In genomic region chr7:68264028-68264453, GRCm38 (mm10) we compare ENCODE assay signal across 9 mouse cellular contexts. TPM values are rescaled to one million over a fixed set of nuclear protein-coding genes. Genes with fewer than 3 reads are reported as not detected.
DNase-seq lines count a peak whose midpoint lies in the region; ATAC-seq lines count a peak whose summit lies in the region.
"Had no signal": no experiment of that assay in that cellular context is flagged by ENCODE, and none has a peak within 500 bp of the region (broad histone marks: within the 10 kb centered on the region; RNA-seq: fewer than 3 reads in every experiment).

Gene Pgpep1l, minus strand, starts transcription at chr7:68264233.

- 0 out of 2 replicates have a peak, but pooled peaks have one; percentile 12 for ATAC-seq in frontal cortex, adult (ENCODE audit: low TSS enrichment)
- peak; percentile 72 for ATAC-seq in hindbrain, embryonic 16.5 days
- ATAC-seq in limb, embryonic 15.5 days (ENCODE audit: insufficient number of reproducible peaks, low FRiP score, low TSS enrichment, low read depth), result 0 out of 2 replicates have a peak, but pooled peaks have one; percentile 66
- ATAC-seq in midbrain, embryonic 16.5 days, result peak; percentile 68; the same call in 1 of the 2 replicates

- peak within 1 kb of the TSS; percentile 72 for H3K4me2 ChIP-seq in hindbrain, embryonic 16.5 days (ENCODE audit: low read length)
- peak within 1 kb of the TSS; percentile 59 for H3K4me2 ChIP-seq in limb, embryonic 15.5 days
- H3K4me2 ChIP-seq in midbrain, embryonic 16.5 days (ENCODE audit: low read length), result peak within 1 kb of the TSS; percentile 62

- peak within 1 kb of the TSS; percentile 46 for H3K9ac ChIP-seq in hindbrain, embryonic 16.5 days (ENCODE audit: low read depth, low read length)
- no peak within 1 kb of the TSS for H3K9ac ChIP-seq in limb, embryonic 15.5 days
- peak within 1 kb of the TSS; percentile 39 for H3K9ac ChIP-seq in midbrain, embryonic 16.5 days (ENCODE audit: low read depth, low read length)

- peaks cover 12% of the 10 kb centered on the region for H3K4me1 ChIP-seq in hindbrain, embryonic 16.5 days (ENCODE audit: control insufficient read depth, insufficient read depth, low read depth, low read length)
- H3K4me1 ChIP-seq in limb, embryonic 15.5 days, result peaks cover 36% of the 10 kb centered on the region
- H3K4me1 ChIP-seq in midbrain, embryonic 16.5 days (ENCODE audit: control insufficient read depth, insufficient read depth, low read length), result peaks cover 14% of the 10 kb centered on the region

- H3K9me3 ChIP-seq in hindbrain, embryonic 16.5 days (ENCODE audit: control insufficient read depth, low read length), result peaks cover 3% of the 10 kb centered on the region; the same call in 1 of the 2 replicates
- H3K9me3 ChIP-seq in limb, embryonic 15.5 days, result no peaks in the 10 kb centered on the region
- H3K9me3 ChIP-seq in midbrain, embryonic 16.5 days (replicated peaks; ENCODE audit: control insufficient read depth, low read length, poor library complexity, severe bottlenecking), result no peaks in the 10 kb centered on the region

- intact Hi-C loops in gastrocnemius, postnatal 14 days (cut with DNase I; ENCODE audit: low total_unique reads), result loop anchor here (5.0 kb wide), 1 partner anchor 37 kb away; no protein-coding TSS in a partner anchor

- peak within 1 kb of the TSS; percentile 35 for H3K4me3 ChIP-seq in hindbrain, embryonic 16.5 days (ENCODE audit: low read length)
- peak within 1 kb of the TSS; percentile 30 for H3K4me3 ChIP-seq in limb, embryonic 15.5 days
- peak within 1 kb of the TSS; percentile 32 for H3K4me3 ChIP-seq in midbrain, embryonic 16.5 days (ENCODE audit: low read depth, low read length)

- 5% methylated on average over 25 of the region's 25 CpGs for WGBS in hindbrain, embryonic 16.5 days
- WGBS in limb, embryonic 15.5 days, result 3% methylated on average over 25 of the region's 25 CpGs
- 7% methylated on average over 25 of the region's 25 CpGs for WGBS in midbrain, embryonic 16.5 days

- H3K27ac ChIP-seq in hindbrain, embryonic 16.5 days (ENCODE audit: low read depth, low read length), result no peak within 1 kb of the TSS
- peak within 1 kb of the TSS; percentile 66 for H3K27ac ChIP-seq in limb, embryonic 15.5 days
- H3K27ac ChIP-seq in midbrain, embryonic 16.5 days (ENCODE audit: low read length), result no peak within 1 kb of the TSS

- H3K36me3 ChIP-seq in hindbrain, embryonic 16.5 days (ENCODE audit: control insufficient read depth, insufficient read depth, low read length), result no peaks in the 10 kb centered on the region
- H3K36me3 ChIP-seq in limb, embryonic 15.5 days, result no peaks in the 10 kb centered on the region
- H3K36me3 ChIP-seq in midbrain, embryonic 16.5 days (ENCODE audit: control insufficient read depth, insufficient read depth, low read length), result no peaks in the 10 kb centered on the region

- DNase-seq in frontal cortex, postnatal 14 days (ENCODE audit: low spot score in 2 of 2), result no peak
- DNase-seq in brain, adult 2 months (ENCODE audit: low read depth, low spot score), result peak; percentile 33
- peak; percentile 71 for DNase-seq in gastrocnemius, postnatal 14 days
- peak; percentile 64 for DNase-seq in thymus, postnatal 4 days

- 0 out of 2 replicates have a peak, but pooled peaks cover 2% of the 10 kb centered on the region for H3K27me3 ChIP-seq in hindbrain, embryonic 16.5 days (replicated peaks; ENCODE audit: control insufficient read depth, insufficient read depth, low read length)
- H3K27me3 ChIP-seq in limb, embryonic 15.5 days, result peaks cover 8% of the 10 kb centered on the region; the same call in 1 of the 2 replicates
- no peaks in the 10 kb centered on the region; the same call in 1 of the 2 replicates for H3K27me3 ChIP-seq in midbrain, embryonic 16.5 days (ENCODE audit: control insufficient read depth, insufficient read depth, low read depth, low read length)

RNA-seq across cellular contexts. Expression of gene Pgpep1l, which starts in this region (rescaled TPM):
- 1 to 10 TPM; 8.4 to 9.2 TPM for total RNA-seq in gastrocnemius, postnatal 14 days (2021)
- not detected in 2 replicates for polyA plus RNA-seq in hindbrain, embryonic 16.5 days (2015; fragmentation: Nextera tagmentation; extraction: Ambion mirVana)
- polyA plus RNA-seq in limb, embryonic 15.5 days (2015; fragmentation: Nextera tagmentation; extraction: Ambion mirVana), result 0.23 TPM in 1 of 2 replicates, not detected in the other
- polyA plus RNA-seq in midbrain, embryonic 16.5 days (2015; fragmentation: Nextera tagmentation; extraction: Ambion mirVana), result not detected in 2 replicates
- total RNA-seq: hematopoietic stem cell, adult 5-6 weeks had no signal

Comparison
In these comparisons a context has a peak if more than half of its experiments do, and no peak if none do; other contexts are left out.
1. Peak in ATAC-seq, H3K4me3 ChIP-seq, H3K9ac ChIP-seq and H3K4me2 ChIP-seq in hindbrain, embryonic 16.5 days; RNA of the gene not detected or under 1 TPM.
2. Peak in ATAC-seq, H3K4me3 ChIP-seq, H3K27ac ChIP-seq and H3K4me2 ChIP-seq in limb, embryonic 15.5 days; RNA of the gene not detected or under 1 TPM.
3. Peak in ATAC-seq, H3K4me3 ChIP-seq, H3K9ac ChIP-seq and H3K4me2 ChIP-seq in midbrain, embryonic 16.5 days; RNA of the gene not detected or under 1 TPM.
4. ATAC-seq: peak in every context shown above with its lines; median percentile 72 in hindbrain, embryonic 16.5 days; 68 in midbrain, embryonic 16.5 days; 66 in limb, embryonic 15.5 days; 12 in frontal cortex, adult.
5. DNase-seq: peak in brain, adult 2 months (single experiment), gastrocnemius, postnatal 14 days (single experiment) and thymus, postnatal 4 days (single experiment); none in frontal cortex, postnatal 14 days (0 of 2).
6. Peak in every context shown above with its lines, with median percentiles within 50 percentile points of each other: H3K4me2 ChIP-seq and H3K4me3 ChIP-seq.